Mouse (Mus musculus) adrenal gland, postnatal 36 days (tissue): ENCODE measurements around the gene Tchhl1. TPM values are rescaled to one million over a fixed set of nuclear protein-coding genes. Genes with fewer than 3 reads are reported as not detected.
A peak's percentile ranks its signal among the peaks of the same experiment; 100 is the strongest.
"Not testable (repeated sequence)": the region's sequence is repeated elsewhere in the genome, so short reads cannot be mapped to it uniquely, and the experiment has no call there.

Experiments used
- DNase-seq, 2 experiments: peaks; one replicate each; pipeline ENCODE4 v3.0.0; 2021; ENCODE audit warnings: mixed read lengths in 1 of 2
- long read RNA-seq, 2 experiments: library from polyadenylated mRNA; stranded (forward); transcript quantifications; one replicate each; pipeline ENCODE4 v2.0.0; 2021; ENCODE audit warnings: borderline sequencing depth in 2 of 2
- total RNA-seq, 2 experiments: library from RNA; stranded (reverse); gene quantifications; 2 replicates each; pipeline ENCODE4 v1.2.3; 2021

Gene Tchhl1
- total RNA-seq, result under 1 TPM; 0.13 to 0.92 TPM
- long read RNA-seq, experiment 1, result 0 reads
- long read RNA-seq, experiment 2, result 0 reads

- DNase-seq, result peak in 1 of 2 experiments; percentile 3
These were observed at the start of gene Tchhl1 for GRCm38 (mm10) chr3:93468561-93468960. TSS of gene Tchhl1 (plus strand) at chr3:93468754.

GRCm38 (mm10) chr3:93431673-93432072 lies 36.9 kb upstream of the Tchhl1 start:
- DNase-seq, result no peak

GRCm38 (mm10) chr3:93442030-93442429 lies 26.5 kb upstream of the Tchhl1 start, which contains the start of gene Tchh:
TSS of gene Tchh (plus strand) at chr3:93442330.
- DNase-seq, result no peak

GRCm38 (mm10) chr3:93443501-93444101 lies 25.0 kb upstream of the Tchhl1 start:
- peak; percentile 2 to 7 for DNase-seq

- peak; percentile 78 to 81 for DNase-seq
These were observed 24.0 kb upstream of the Tchhl1 start for GRCm38 (mm10) chr3:93444343-93445164.

GRCm38 (mm10) chr3:93445165-93445705 lies 23.3 kb upstream of the Tchhl1 start:
- DNase-seq, result peak in 1 of 2 experiments; percentile 10

- peak; percentile 22 to 39 for DNase-seq
These were observed 22.3 kb upstream of the Tchhl1 start for GRCm38 (mm10) chr3:93446128-93446755.

GRCm38 (mm10) chr3:93446756-93447137 lies 21.8 kb upstream of the Tchhl1 start:
- peak in 1 of 2 experiments; percentile 17 for DNase-seq

- peak; percentile 57 to 69 for DNase-seq
These were observed 21.3 kb upstream of the Tchhl1 start for GRCm38 (mm10) chr3:93447138-93447841.

GRCm38 (mm10) chr3:93466556-93466955 lies 2.0 kb upstream of the Tchhl1 start:
- no peak for DNase-seq

GRCm38 (mm10) chr3:93467130-93467529 lies 1.4 kb upstream of the Tchhl1 start:
- no peak for DNase-seq

GRCm38 (mm10) chr3:93469629-93470028 lies 1.1 kb downstream of the Tchhl1 start:
- peak in 1 of 2 experiments; percentile 3 for DNase-seq

GRCm38 (mm10) chr3:93480053-93480452 lies 11.5 kb downstream of the Tchhl1 start:
- no peak for DNase-seq

- no peak for DNase-seq
These were observed 13.5 kb downstream of the Tchhl1 start for GRCm38 (mm10) chr3:93481982-93482616.

GRCm38 (mm10) chr3:93485611-93486010 lies 17.1 kb downstream of the Tchhl1 start:
- no peak for DNase-seq

GRCm38 (mm10) chr3:93488541-93488940 lies 20.0 kb downstream of the Tchhl1 start:
- no peak for DNase-seq

GRCm38 (mm10) chr3:93492176-93492575 lies 23.6 kb downstream of the Tchhl1 start:
- DNase-seq, result no peak

- peak; percentile 16 to 55 for DNase-seq
These were observed 25.4 kb downstream of the Tchhl1 start for GRCm38 (mm10) chr3:93493992-93494391.

- not testable (repeated sequence) for DNase-seq
These were observed 26.2 kb downstream of the Tchhl1 start for GRCm38 (mm10) chr3:93494774-93495173.

GRCm38 (mm10) chr3:93497131-93497530 lies 28.6 kb downstream of the Tchhl1 start:
- no peak for DNase-seq

GRCm38 (mm10) chr3:93499129-93499528 lies 30.6 kb downstream of the Tchhl1 start:
- no peak for DNase-seq
